Mouse (Mus musculus): ENCODE data around the gene Gnl2.

DNA sequence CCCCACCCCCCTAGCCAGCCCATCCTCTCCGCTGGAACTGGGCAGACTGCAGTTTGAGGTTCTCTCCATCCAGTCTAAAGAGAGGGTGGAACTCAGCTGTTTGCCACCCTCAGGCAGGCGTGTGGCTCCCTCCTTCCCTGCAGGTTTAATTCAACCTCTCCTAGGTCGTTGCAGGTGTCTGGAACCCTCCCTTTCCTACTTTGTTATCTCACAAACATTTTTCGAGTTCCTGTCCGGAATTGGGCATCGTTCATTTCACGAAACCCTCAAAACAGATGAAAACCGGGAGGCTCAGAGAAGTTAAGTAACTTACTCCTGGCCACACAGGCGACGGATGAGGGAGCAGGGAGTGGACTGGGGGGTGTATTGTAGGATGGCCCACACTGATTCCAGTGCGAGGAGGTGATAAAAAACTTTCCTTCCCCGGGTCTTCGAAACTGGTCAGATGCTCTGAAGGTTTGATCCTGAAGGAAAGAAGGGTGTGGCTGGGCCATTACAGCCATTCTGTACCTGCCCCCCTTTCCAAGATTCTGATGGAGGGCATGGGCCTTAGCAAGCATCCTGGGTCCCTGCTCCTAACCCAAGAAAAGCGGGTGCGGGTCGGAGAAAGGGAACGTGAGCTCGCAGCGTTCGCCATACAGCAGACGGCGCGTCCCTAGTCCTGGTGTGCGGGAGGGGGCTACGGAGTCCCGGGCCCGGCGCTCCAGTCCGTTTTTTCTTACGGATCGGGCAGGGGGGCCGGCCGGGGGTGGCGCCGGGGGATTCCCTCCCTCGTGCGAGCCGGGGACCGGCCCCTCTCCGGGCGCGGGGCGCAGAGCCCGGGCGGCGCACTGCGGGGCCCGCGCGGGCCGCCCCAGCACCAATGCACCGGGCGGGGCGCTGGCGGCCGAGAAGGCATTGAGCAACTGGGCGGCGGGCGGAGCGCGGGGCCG lies 30.4 kb upstream of the Gnl2 start, which contains the start of gene Rspo1:
- TF ChIP-seq CTCF (IDR thresholded peaks at IDR 0.05; ENCODE audit: low read depth) = no peak
- TF ChIP-seq EP300 (IDR thresholded peaks at IDR 0.05; ENCODE audit: low read depth) = no peak
